Mouse (Mus musculus) adrenal gland, adult 2 months (tissue): ENCODE measurements around the gene Slit3. TPM values are rescaled to one million over a fixed set of nuclear protein-coding genes. Genes with fewer than 3 reads are reported as not detected.
A peak's percentile ranks its signal among the peaks of the same experiment; 100 is the strongest.

ENCODE experiments used
- DNase-seq: peaks from one replicate; pipeline ENCODE4 v3.0.0; 2021
- polyA plus RNA-seq: library from polyadenylated mRNA; depleted of rRNA; stranded (reverse); fragments of >200 nt; gene quantifications from 2 replicates; pipeline ENCODE4 v1.2.3, GENCODE M21; 2012
- total RNA-seq, 2 experiments: library from RNA; stranded (reverse); gene quantifications; 2 replicates each; pipeline ENCODE4 v1.2.3; 2021

The Slit3 gene
- total and polyA plus RNA-seq, 3 experiments = 27.5 to 46.9 (median 34.6) TPM

GRCm38 (mm10) chr11:35305111-35305510 is 184.1 kb downstream of the Slit3 start:
- peak; percentile 43 for DNase-seq

GRCm38 (mm10) chr11:35305910-35306309 is 184.9 kb downstream of the Slit3 start:
- DNase-seq = no peak

GRCm38 (mm10) chr11:35306922-35307321 is 185.9 kb downstream of the Slit3 start:
- no peak for DNase-seq

- DNase-seq = no peak
Measured at GRCm38 (mm10) chr11:35307992-35308391, 187.0 kb downstream of the Slit3 start.

- DNase-seq = no peak
Measured at GRCm38 (mm10) chr11:35315449-35316028, 194.5 kb downstream of the Slit3 start.

DNA sequence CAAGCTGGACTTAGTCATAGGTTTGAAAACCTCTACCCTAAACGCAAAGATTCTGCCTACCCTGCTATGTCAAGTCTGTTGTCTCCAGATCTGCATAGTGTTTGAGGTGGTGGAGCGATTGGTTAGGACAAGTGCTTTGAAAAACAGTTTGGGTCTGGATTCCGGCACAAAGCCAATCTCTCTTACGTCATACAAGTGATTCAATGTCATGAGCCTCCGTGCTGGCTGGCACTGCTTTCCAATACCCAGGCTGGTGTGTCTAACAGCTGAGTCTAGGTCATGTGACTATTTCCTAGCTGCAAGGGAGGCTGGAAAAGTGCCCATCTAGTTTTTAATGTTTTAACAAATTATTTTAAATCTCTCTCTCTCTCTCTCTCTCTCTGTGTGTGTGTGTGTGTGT is 196.2 kb downstream of the Slit3 start:
- DNase-seq = peak; percentile 73

DNA sequence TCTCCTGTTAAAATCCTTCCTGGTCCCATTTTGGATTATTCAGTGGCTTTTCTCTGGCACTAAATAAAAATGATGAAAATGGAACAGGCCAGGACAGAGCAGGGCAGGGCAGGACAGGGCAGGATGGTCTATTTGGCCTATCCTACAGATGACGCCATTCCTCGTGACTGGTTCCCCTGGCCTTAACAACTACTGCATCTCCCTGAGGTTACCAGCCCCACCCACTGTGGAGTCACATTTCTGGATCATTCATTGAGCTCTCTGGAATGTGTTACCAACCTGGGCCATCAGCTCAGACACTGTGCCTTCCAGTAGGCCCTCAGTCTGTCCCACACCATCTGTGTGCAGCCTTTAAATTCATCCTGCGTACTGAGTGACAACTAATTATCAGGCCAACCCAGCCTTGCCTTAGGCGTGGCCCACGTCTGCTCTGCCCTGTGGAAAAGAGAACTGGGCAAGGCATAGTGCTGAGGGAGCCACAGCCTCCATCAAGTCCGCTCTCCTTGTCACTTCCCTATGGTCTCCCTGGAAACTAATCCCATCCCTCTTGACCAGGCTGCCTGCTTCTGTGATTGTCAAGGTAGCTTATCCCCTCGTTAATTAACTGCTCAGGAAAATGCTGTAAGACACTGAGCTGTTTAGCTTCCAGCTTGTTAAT is 196.9 kb downstream of the Slit3 start:
- DNase-seq = no peak

DNA sequence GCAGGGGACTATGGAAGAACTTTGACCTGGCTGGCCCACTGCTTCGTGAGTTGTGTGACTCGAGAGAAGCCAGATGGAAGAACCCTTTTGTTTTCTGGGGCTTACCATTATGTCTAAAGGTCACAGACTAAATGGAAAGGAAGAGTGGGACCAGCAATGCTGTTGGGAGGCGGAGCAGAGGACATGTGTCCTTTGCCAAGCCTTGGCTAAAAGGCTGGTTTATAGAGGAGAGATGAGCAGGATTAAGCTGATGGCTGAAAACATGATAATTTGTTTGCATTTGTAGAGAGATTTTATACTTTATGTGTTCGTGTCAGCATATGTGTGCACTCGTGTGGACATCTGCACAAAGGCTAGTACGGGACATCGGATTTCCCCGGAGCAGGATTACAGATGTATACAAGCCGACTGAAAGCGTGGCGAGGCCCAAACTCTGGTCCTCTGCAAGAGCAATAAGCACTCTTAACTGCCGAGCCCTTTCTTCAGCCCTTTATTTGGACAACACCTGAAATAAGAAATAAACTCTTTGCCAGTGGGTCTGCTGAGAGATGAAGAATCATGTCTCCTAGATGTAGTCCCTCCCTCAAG is 197.5 kb downstream of the Slit3 start:
- no peak for DNase-seq

DNA sequence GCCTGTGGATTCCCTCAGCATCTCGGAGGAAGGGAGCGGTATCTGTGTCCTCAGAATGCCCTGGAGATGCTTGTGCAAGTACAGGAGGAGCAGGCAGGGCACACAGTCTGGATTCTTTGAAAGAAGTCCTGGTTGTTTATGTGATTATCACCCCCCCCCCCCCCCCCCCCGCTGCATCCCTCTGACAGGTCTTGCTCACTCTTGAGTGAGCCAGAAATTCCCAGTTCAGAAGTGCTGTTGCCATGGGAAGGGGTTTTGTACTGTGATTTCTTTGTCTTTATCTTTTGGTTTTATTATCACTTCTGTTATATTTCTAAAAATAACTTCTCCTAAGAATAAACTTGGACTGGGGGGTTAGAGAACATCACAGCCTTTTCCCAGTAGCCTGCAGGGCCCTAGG is 199.5 kb downstream of the Slit3 start:
- DNase-seq = no peak

DNA sequence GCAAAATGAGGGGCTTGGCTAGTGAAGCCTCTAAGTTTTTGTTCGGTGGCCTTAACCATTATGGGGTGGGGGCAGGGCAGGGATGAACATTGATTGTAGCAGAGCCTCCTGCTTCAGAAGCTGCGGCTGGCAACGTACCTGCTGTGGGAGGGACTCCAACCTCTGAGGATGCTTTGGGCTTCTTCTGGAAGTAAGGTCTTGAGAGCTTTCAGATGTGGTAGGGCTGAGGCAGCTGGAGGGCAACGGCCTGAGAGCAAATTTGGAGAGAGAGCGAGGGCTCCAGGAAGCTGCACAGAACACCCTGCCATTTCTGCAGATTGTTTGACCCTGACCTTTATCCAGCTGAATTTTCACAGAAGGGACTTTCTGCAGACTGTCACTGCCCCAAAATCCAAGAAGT is 203.4 kb downstream of the Slit3 start:
- no peak for DNase-seq

DNA sequence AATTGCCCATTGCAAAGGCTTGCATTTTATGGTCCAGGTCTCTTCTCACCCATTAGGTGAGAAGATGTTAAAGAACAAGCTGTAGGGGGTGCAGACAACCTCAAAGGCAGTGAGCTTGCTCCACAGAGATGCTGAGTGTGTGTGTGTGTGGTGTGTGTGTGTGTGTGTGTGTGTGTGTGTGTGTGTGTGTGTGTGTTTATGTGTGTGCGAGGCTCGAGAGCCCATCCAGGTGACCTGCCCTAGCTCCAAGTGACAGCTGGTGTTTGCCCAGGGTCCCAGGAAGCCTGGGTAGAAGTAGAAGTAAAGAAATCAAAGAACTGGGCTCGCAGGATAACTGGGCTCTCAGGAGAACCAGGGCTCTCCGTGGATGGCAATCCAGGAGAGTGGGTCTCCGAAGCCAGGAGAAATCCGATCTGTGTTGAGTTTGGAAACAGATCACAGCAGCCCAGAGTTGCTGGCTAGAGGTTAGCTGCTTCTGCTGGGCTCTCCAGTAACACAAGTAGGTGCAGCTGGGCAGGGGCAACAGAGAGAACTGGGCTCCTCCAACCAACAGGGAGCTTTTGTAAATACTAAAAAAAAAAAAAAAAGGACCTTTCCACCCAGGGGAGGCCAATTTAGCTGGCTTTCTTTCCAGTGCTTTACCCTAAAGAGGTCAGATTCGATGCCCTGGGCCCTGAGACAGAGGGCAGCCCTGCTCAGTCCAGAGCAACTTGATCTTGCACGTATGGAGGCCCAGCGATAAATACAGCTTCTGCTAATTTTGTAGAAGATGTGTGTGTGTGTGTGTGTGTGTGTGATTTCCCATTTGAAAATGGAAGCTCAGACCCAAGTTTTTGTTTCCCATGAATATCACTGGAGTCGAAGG is 204.3 kb downstream of the Slit3 start:
- DNase-seq = no peak

DNA sequence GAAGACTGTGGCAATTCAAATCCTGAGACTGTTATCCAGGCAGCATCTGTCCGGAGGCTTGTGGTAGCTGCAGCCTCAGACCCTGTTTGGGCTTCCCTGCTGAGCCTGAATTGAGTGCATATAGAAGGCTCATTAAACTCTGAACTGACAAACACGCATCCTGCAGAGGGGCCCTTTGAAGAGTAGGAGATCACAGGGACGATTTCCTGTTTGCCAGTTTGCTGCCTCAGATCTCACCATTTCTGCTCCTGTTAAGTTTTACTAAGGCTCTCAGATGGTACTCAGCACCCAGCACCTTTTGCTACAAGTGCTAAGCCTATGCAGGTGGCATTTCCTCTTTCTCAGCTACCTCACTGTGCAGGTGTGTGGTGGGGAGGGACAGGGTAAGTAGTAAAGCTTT is 205.3 kb downstream of the Slit3 start:
- DNase-seq = no peak

DNA sequence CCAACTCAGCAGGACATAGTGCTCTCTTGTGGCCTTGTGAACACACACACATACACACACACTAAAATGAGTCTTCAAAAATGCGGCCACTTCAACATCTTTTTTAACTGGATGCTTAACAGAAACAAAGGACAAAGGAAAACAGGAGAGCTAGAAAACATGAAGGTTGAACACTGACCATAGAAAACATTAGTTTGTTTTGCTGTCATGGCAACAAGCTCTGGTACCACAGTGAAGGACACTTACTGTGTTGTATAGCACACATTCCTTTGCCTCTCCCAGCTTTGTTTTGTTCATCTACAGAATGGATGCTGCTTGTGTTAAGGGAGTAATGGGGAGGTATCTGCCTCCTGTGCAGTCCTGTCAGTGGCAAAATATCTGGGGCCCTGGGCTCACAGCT is 206.9 kb downstream of the Slit3 start:
- no peak for DNase-seq

DNA sequence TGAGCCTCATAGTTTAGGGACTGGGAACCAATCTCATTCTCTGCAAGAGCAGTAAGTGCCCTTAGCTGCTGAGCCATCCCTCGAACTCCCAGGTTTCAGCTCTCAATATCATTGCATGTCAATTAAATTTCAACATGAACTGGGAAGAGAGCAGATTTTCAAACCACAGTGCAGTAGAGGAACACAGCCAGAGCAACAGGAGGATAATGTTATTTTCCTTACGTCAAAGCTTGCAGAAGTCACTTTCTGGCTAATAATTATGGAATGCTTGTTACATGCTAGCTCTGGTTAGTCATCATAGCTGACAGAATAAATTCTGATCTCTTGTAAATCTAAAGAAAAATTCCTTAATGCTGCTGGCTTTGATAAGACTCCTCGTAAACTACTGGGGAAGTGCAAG is 210.5 kb downstream of the Slit3 start:
- no peak for DNase-seq

GRCm38 (mm10) chr11:35336558-35336957 is 215.5 kb downstream of the Slit3 start:
- no peak for DNase-seq

- DNase-seq = peak; percentile 70
Measured at GRCm38 (mm10) chr11:35337493-35337892, 216.5 kb downstream of the Slit3 start.

- no peak for DNase-seq
Measured at GRCm38 (mm10) chr11:35337927-35338819, 217.1 kb downstream of the Slit3 start.

GRCm38 (mm10) chr11:35340752-35341151 is 219.7 kb downstream of the Slit3 start:
- DNase-seq = peak; percentile 48

- DNase-seq = no peak
Measured at GRCm38 (mm10) chr11:35342486-35342885, 221.5 kb downstream of the Slit3 start.

DNA sequence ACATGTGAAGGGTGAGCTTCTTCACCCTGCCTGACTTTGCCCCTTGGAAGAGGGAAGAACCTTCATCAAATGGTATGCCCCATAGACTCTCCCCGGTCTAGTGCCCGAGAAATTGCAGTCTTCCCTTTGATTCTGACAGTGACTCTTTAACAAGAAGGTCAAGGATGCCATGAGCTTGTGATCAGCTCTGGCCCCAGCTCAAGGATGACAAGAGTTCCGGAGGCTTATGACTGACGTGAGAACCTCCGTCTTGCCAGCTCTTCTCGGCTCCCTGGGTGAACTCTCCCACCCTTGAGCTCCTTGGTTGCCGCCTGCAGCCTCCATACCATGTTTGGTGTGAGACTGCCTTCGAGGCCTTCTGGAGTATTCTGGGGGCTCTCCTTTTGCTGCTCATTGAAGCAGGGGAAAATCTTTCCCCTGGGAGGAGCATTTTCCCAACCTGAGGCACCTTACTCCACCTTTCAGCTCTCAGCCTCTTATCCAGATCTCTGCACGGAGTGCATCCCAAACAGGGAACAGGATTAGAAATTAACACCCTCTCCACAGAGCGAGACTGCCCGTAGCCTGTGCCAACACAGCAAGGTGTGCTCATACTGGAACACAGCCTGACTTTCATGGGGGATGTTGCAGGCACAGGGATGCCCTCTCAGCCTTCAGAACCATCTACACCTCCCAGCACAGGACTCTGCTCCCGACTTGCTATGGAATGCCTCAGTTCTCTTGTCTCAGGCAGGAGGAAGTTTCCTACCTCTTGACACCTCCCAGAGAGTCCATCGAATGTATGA is 224.9 kb downstream of the Slit3 start:
- DNase-seq = peak; percentile 79

DNA sequence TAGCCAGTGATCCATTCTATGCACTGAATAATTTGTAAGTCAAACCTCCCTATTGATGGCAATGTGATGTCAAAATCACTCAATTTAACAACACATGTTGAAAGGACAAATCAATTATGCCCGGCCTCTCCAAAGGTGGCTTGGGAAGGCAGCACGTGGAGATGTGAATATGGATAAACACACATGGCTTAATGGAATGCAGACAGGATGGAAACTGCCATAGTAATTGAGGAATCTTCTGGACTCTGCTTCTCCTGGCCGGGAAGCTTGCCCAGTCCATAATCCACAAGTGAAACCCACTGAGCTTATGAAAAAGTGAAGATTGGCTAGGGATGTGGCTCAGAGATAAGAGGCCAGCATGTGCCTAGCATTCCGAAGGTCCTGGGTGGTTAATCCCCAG is 227.1 kb downstream of the Slit3 start:
- DNase-seq = no peak
